Mouse (Mus musculus) MEL (cell line): Measurements from ENCODE around the gene Rpl22l1. TPM values are rescaled to one million over a fixed set of nuclear protein-coding genes. Genes with fewer than 3 reads are reported as not detected.

Experiments used
- DNase-seq: peaks from one replicate; pipeline ENCODE4 v3.0.0; 2011; ENCODE audit warnings: low read depth, low spot score
- H3K27ac ChIP-seq: 2 replicates; pipeline ENCODE4 v1.5.1; 2012; ENCODE audit warnings: low read depth, mild to moderate bottlenecking, control low read depth, low read length, moderate library complexity; ENCODE audit not compliant: control insufficient read depth
- H3K27me3 ChIP-seq, 2 experiments: fragments of 150-350 bp in 1 of 2; sonication (generic) in 1 of 2; 2 replicates each; pipeline ENCODE4 v1.6.1; 2012; ENCODE audit warnings: low read length in 2 of 2, mild to moderate bottlenecking in 2 of 2, improper control_type of control experiment in 1 of 2, moderate library complexity in 1 of 2; ENCODE audit not compliant: insufficient read depth in 2 of 2, control insufficient read depth in 1 of 2
- H3K36me3 ChIP-seq, 2 experiments: 2 replicates each; pipeline ENCODE4 v1.6.1; 2012 to 2014; ENCODE audit warnings: low read length in 2 of 2, improper control_type of control experiment in 1 of 2, inconsistent platforms in 1 of 2, mild to moderate bottlenecking in 1 of 2; ENCODE audit not compliant: insufficient read depth in 2 of 2, control insufficient read depth in 1 of 2
- H3K4me1 ChIP-seq, 2 experiments: fragments of 150-350 bp in 1 of 2; sonication (generic) in 1 of 2; 2 replicates each; pipeline ENCODE4 v1.6.1; 2012; ENCODE audit warnings: low read length in 2 of 2, improper control_type of control experiment in 1 of 2, mild to moderate bottlenecking in 1 of 2; ENCODE audit not compliant: insufficient read depth in 2 of 2, control insufficient read depth in 1 of 2
- H3K4me3 ChIP-seq, 2 experiments: fragments of 150-350 bp in 1 of 2; sonication (generic) in 1 of 2; 2 replicates each; pipeline ENCODE4 v1.5.1; 2012; ENCODE audit warnings: low read depth in 2 of 2, low read length in 2 of 2, mild to moderate bottlenecking in 2 of 2, moderate library complexity in 2 of 2, control low read depth in 1 of 2, improper control_type of control experiment in 1 of 2; ENCODE audit not compliant: control insufficient read depth in 1 of 2, insufficient read depth in 1 of 2
- H3K79me2 ChIP-seq: 2 replicates; pipeline ENCODE4 v1.6.1; 2012; ENCODE audit warnings: mild to moderate bottlenecking, low read length, moderate library complexity; ENCODE audit not compliant: control insufficient read depth, poor library complexity, insufficient read depth
- H3K9ac ChIP-seq: 2 replicates; pipeline ENCODE4 v1.6.1; 2012; ENCODE audit warnings: low read depth, mild to moderate bottlenecking, control low read depth, low read length, moderate library complexity; ENCODE audit not compliant: control insufficient read depth, poor library complexity, severe bottlenecking
- H3K9me3 ChIP-seq: fragments of 150-350 bp; sonication (generic); replicated peaks from 2 replicates; pipeline ENCODE4 v1.6.1; 2012; ENCODE audit warnings: mild to moderate bottlenecking, low read length, improper control_type of control experiment, moderate library complexity; ENCODE audit not compliant: insufficient read depth
- CHD1 ChIP-seq: IDR thresholded peaks from 2 replicates; pipeline ENCODE4 v1.6.1; 2012; ENCODE audit warnings: low read depth, mild to moderate bottlenecking, inconsistent platforms, low read length, improper control_type of control experiment
- EP300 ChIP-seq, 2 experiments: IDR thresholded peaks; 2 replicates each; pipeline ENCODE4 v1.6.1; 2011; ENCODE audit warnings: improper control_type of control experiment in 2 of 2, low read length in 2 of 2, low read depth in 1 of 2, mild to moderate bottlenecking in 1 of 2
- GABPA ChIP-seq: IDR thresholded peaks from 2 replicates; pipeline ENCODE4 v1.6.1; 2012; ENCODE audit warnings: low read depth, mild to moderate bottlenecking, inconsistent platforms, low read length, improper control_type of control experiment, moderate library complexity
- JUND ChIP-seq: IDR thresholded peaks from 2 replicates; pipeline ENCODE4 v1.6.1; 2011; ENCODE audit warnings: low read depth, mild to moderate bottlenecking, improper control_type of control experiment, low read length
- MAFK ChIP-seq: IDR thresholded peaks from 2 replicates; pipeline ENCODE4 v1.6.1; 2011; ENCODE audit warnings: low read depth, mild to moderate bottlenecking, low read length, improper control_type of control experiment, borderline replicate concordance
- MAX ChIP-seq: IDR thresholded peaks from 2 replicates; pipeline ENCODE4 v1.6.1; 2011; ENCODE audit warnings: low read length, improper control_type of control experiment
- MEF2A ChIP-seq: IDR thresholded peaks from 2 replicates; pipeline ENCODE4 v1.6.1; 2014; ENCODE audit warnings: low read depth, mild to moderate bottlenecking, inconsistent platforms, low read length, improper control_type of control experiment; ENCODE audit not compliant: poor library complexity, insufficient replicate concordance, severe bottlenecking; ENCODE audit errors: extremely low read depth
- MXI1 ChIP-seq: IDR thresholded peaks from 2 replicates; pipeline ENCODE4 v1.6.1; 2011; ENCODE audit warnings: mild to moderate bottlenecking, low read depth, low read length, improper control_type of control experiment
- MYB ChIP-seq: IDR thresholded peaks from 2 replicates; pipeline ENCODE4 v1.6.1; 2011; ENCODE audit warnings: mild to moderate bottlenecking, low read depth, low read length, improper control_type of control experiment
- MYC ChIP-seq: IDR thresholded peaks from 2 replicates; pipeline ENCODE4 v1.6.1; 2011; ENCODE audit warnings: low read depth, mild to moderate bottlenecking, low read length, improper control_type of control experiment, moderate library complexity
- POLR2A ChIP-seq, 2 experiments: IDR thresholded peaks; 2 replicates each; pipeline ENCODE4 v1.6.1; 2011 to 2012; ENCODE audit warnings: low read length in 2 of 2, mild to moderate bottlenecking in 2 of 2, control low read depth in 1 of 2, improper control_type of control experiment in 1 of 2, low read depth in 1 of 2, moderate library complexity in 1 of 2; ENCODE audit not compliant: control insufficient read depth in 1 of 2, insufficient read depth in 1 of 2, poor library complexity in 1 of 2
- POLR2AphosphoS2 ChIP-seq: IDR thresholded peaks from 2 replicates; pipeline ENCODE4 v1.6.1; 2011; ENCODE audit warnings: low read length, improper control_type of control experiment
- TBP ChIP-seq: IDR thresholded peaks from 2 replicates; pipeline ENCODE4 v1.8.0; 2011; ENCODE audit warnings: low read depth, low read length, improper control_type of control experiment
- USF1 ChIP-seq: IDR thresholded peaks from 2 replicates; pipeline ENCODE4 v1.6.1; 2014; ENCODE audit warnings: low read depth, mild to moderate bottlenecking, inconsistent platforms, low read length, improper control_type of control experiment, moderate library complexity
- ZC3H11A ChIP-seq: IDR thresholded peaks from 2 replicates; pipeline ENCODE4 v1.6.1; 2012; ENCODE audit warnings: low read depth, mild to moderate bottlenecking, inconsistent platforms, low read length, improper control_type of control experiment
- ZKSCAN1 ChIP-seq: IDR thresholded peaks from 2 replicates; pipeline ENCODE4 v1.6.1; 2012; ENCODE audit warnings: low read depth, mild to moderate bottlenecking, inconsistent platforms, low read length, improper control_type of control experiment, moderate library complexity
- polyA plus RNA-seq, 2 experiments: library from polyadenylated mRNA; stranded (reverse) in 1 of 2; unstranded in 1 of 2; fragments of >175 nt in 1 of 2; fragments of >200 nt in 1 of 2; gene quantifications; 2 replicates each; pipeline versions ENCODE4 v1.2.1 to v1.2.4; 2012; ENCODE audit warnings: low replicate concordance in 2 of 2, low read depth in 1 of 2; ENCODE audit not compliant: insufficient read length in 2 of 2, insufficient read depth in 1 of 2, missing spikeins in 1 of 2
- total RNA-seq: library from RNA; depleted of rRNA; stranded (reverse); fragments of 300-350 nt; gene quantifications from 2 replicates; pipeline ENCODE4 v1.2.3, GENCODE M21; 2012

The Rpl22l1 gene
- total and polyA plus RNA-seq, 3 experiments: 84.5 to 97.8 TPM; not detected in 1

DNA sequence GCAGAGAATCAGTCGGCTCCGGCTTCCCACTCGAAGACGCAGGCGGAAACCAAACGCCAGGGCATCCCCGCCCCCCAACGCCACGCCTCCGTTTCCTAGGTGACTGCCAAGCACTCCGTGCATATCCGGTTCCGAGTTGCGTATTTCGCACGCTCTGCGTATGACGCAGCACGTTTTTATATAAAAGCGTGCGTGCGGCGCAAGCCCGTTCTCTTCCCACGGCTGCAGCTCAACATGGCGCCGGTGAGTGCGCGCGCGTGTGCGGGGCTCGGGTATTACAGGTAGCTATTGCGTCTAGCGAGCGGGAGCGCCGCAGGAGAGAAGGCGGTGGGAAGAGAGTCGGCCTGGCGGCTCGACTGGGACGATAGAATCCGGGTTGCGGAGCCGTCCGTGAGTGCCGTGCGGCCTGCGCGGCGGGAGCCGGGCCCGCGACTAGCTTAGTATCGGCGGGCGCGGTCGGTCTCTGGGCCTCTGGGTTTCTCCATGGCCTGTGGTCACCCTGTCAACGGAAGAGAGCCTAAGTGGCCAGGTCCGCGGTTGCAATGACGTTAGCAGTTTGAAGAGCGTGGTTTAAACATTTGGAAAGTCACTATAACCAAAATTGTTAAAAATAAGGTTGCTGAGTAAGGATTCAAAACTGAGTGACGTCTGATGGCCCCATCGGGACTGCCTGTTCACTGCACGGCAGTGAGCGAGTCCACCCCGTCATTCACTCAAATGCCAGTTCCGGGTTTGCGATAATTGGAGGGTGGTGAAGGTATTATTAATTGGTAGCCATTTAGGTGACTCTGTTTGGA, at the start of gene Rpl22l1 (continued):
- TF ChIP-seq GABPA: no peak
- TF ChIP-seq MYC: peak; percentile 46; the same call in 1 of the 2 replicates
- TF ChIP-seq MAFK: no peak
- no peak for TF ChIP-seq JUND

DNA sequence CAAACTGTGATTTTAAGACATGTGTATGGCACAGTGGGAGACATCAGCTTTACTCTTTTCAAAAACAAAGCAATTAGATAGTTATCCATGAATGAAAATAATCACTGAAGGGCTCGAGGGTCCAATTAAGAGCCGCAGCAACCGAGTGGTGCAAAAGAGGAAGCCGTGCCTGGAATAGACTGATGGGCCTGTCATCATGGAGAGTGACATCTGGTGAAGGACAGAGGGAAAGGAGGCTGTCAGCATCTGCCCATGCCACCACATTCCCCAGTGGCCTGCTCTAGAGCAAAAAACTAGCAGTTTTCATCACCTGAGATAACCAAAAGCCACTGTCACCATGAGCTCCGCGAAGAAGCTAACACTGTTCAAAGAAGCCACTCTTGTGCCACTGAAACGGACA, 49.8 kb upstream of the Rpl22l1 start:
- Histone ChIP-seq H3K9me3 (no peaks in the 10 kb centered on the region), H3K79me2 (no peaks in the 10 kb centered on the region), H3K4me3 (no peak overlapping the region), H3K27ac (no peak overlapping the region), H3K9ac (no peak overlapping the region), H3K27me3 (no peaks in the 10 kb centered on the region), H3K36me3 (no peaks in the 10 kb centered on the region), H3K4me1 (no peaks in the 10 kb centered on the region)
- TF ChIP-seq MAFK (no peak), MEF2A (no peak), POLR2AphosphoS2 (no peak), USF1 (no peak)
- no peak for DNase-seq

GRCm38 (mm10) chr3:28761225-28761789, 43.9 kb upstream of the Rpl22l1 start:
- no peaks in the 10 kb centered on the region for H3K36me3 ChIP-seq
- no peaks in the 10 kb centered on the region for H3K27me3 ChIP-seq
- TF ChIP-seq CHD1: no peak
- no peak for TF ChIP-seq TBP
- no peak for TF ChIP-seq MAX
- no peak for TF ChIP-seq MYB
- no peak for TF ChIP-seq ZC3H11A
- no peak overlapping the region for H3K9ac ChIP-seq
- no peak for DNase-seq
- no peak overlapping the region for H3K4me3 ChIP-seq
- H3K4me1 ChIP-seq: no peaks in the 10 kb centered on the region
- no peak overlapping the region for H3K27ac ChIP-seq
- no peaks in the 10 kb centered on the region for H3K79me2 ChIP-seq
- H3K9me3 ChIP-seq: no peaks in the 10 kb centered on the region

GRCm38 (mm10) chr3:28766935-28767334, 38.3 kb upstream of the Rpl22l1 start:
- DNase-seq: no peak

More at GRCm38 (mm10) chr3:28766935-28767334, 38.3 kb upstream of the Rpl22l1 start:
- no peaks in the 10 kb centered on the region for H3K36me3 ChIP-seq
- H3K9me3 ChIP-seq: no peaks in the 10 kb centered on the region
- H3K4me3 ChIP-seq: no peak overlapping the region
- TF ChIP-seq MXI1: no peak
- no peak for TF ChIP-seq ZKSCAN1
- no peak for TF ChIP-seq EP300 (IDR thresholded peaks at IDR 0.05; ENCODE audit: low read depth in 1 of 2, low read length in 2 of 2)
- TF ChIP-seq MYB: no peak
- no peak for TF ChIP-seq POLR2A (IDR thresholded peaks at IDR 0.05; ENCODE audit: control insufficient read depth in 1 of 2, insufficient read depth in 1 of 2, low read depth in 1 of 2, low read length in 2 of 2, poor library complexity in 1 of 2)
- no peak for TF ChIP-seq GABPA
- no peak for TF ChIP-seq ZC3H11A
- TF ChIP-seq MAFK: no peak
- TF ChIP-seq, all 39 proteins: peak for 0
- Histone ChIP-seq H3K27me3 (no peaks in the 10 kb centered on the region), H3K4me1 (no peaks in the 10 kb centered on the region), H3K79me2 (no peaks in the 10 kb centered on the region), H3K9ac (no peak overlapping the region), H3K27ac (no peak overlapping the region)
